Mouse (Mus musculus) ovary, postnatal 14 days (tissue): ENCODE measurements around the gene Vmn1r195.
"Not testable (repeated sequence)": the region's sequence is repeated elsewhere in the genome, so short reads cannot be mapped to it uniquely, and the experiment has no call there.

Source experiments
- DNase-seq: peaks from one replicate; pipeline ENCODE4 v3.0.0; 2022; ENCODE audit warnings: low spot score

The Vmn1r195 gene

GRCm38 (mm10) chr13:22270222-22270621 lies at the start of gene Vmn1r195:
Vmn1r195 (plus strand) TSS chr13:22270522.
- DNase-seq = not testable (repeated sequence)

- not testable (repeated sequence) for DNase-seq
These were observed 47.3 kb upstream of the Vmn1r195 start, which contains the start of gene Vmn1r193 for GRCm38 (mm10) chr13:22223060-22223459. Vmn1r193 (minus strand) TSS chr13:22223160.

DNA sequence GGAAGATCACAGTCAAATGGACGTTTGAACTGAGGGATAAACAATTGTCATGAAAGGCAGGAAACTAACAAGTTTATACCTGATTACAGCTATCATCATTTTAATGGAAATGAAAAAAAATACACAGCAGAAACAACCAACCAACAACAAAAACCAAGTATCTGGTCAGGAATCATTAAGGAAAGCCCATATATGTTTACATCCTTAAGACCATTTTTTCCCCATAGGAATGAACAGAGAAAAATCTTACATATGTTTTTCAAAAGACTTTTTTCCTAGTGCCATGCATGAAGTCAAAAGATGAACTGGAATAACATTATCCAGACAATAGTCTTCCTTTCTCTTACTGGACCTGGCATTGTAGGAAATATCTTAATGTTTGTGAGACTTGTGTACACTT lies 26.4 kb upstream of the Vmn1r195 start, which contains the start of gene Vmn1r194:
TSS of gene Vmn1r194 (plus strand) at position 301 of the 400 bp plus-strand sequence.
- no peak for DNase-seq

DNA sequence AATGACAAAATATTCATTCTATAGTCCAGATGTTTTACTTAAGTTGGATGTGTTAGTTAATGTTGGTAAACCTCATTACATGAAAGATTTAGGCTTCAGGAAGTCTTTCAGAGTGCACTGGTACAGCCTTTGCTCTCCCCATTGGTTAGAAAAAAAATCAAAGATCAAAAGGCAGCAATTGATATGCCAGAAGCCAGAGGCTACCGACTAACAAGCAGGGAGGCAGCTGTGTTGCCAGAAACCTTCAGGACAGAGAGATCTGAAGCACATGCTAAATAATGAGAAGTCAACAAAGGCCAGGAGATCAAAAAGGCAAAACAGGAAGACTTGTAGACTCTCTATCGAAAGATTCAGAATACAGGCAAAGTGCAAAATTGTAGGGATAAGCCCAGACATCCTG lies 1.4 kb downstream of the Vmn1r195 start:
- no peak for DNase-seq

- DNase-seq = no peak
These were observed 14.3 kb downstream of the Vmn1r195 start for GRCm38 (mm10) chr13:22284578-22284977.

- no peak for DNase-seq
These were observed 19.3 kb downstream of the Vmn1r195 start, which contains the start of gene Vmn1r196 for GRCm38 (mm10) chr13:22289620-22290019. Vmn1r196 (plus strand) TSS chr13:22289920.

- DNase-seq = not testable (repeated sequence)
These were observed 37.8 kb downstream of the Vmn1r195 start for GRCm38 (mm10) chr13:22308075-22308474.

DNA sequence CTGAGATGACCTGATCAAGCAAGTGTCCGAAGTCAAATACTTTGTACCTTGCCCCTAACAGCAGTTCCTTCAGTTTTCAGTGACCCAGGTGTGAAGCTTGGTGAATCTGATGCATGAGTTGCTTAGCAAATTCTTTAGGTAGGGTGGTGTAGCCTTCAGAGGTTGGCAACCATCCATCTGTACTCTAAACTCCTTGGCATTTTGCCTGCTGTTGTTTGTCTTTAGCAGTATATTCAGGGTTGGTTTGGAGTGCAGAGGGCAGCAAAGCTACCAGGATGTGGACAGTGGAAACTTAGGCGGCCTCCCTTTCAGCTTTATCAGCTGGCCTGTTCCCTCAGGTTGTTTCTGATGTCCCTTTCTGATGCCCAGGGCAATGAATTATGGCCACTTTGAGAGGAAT lies 45.0 kb downstream of the Vmn1r195 start:
- no peak for DNase-seq

DNA sequence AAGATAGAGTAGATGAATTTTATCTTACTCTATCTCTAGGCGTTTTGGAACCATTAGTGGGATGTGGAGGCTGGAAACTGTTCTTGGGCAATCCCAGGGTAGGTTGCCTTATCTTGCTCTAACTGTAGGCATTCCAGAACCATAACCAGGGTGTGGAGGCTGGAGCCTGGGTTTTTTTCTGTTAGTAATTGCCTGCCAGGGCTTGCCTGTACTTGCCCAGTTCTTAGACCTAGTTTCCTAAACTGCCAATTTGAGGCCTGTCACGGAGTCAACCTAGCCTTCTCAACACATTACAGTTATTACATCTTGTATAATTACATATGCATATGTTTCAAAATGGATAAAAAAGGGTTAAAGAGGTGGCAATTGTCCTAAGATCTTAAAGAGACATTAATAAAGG lies 47.0 kb downstream of the Vmn1r195 start:
- DNase-seq = no peak

DNA sequence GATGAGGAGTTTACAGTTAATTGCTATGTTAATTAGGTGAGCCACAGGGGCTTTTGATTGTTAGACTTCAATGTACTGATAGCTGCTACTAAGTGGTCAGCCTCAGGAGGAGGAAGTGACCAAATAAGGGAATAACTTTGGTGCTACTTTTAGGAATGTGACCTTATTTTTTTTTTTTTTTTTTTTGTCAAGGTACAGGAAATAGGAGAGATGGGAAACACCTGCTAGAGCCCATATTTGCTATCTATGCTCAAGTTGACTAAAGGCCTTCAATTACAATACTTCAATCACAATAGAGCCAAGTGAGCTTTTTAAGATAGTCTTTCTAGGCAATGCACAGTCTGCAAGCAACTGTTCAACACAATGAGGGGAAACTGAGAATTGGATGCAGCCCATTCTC lies 49.8 kb downstream of the Vmn1r195 start:
- no peak for DNase-seq

DNA sequence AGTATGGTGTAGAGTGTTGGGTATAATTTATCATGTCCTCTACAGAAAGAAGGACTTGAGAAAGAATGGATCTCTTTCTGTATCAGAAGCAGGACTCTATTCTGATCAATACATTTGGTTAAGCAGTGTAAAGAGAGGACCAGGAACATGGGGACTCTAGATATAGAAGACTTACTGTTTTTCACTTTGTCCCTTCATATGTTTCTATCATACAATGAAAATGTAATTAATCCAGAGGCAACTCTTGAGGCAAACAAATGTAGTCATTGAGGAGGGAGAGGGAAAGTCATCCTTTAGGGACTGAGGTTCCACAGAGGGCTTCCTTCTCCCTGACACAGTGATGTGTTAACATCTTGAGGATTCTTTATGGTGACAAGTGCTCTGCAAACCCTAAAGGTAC lies 54.0 kb downstream of the Vmn1r195 start, which contains the start of gene Vmn1r197:
TSS of gene Vmn1r197 (plus strand) at position 301 of the 400 bp plus-strand sequence.
- DNase-seq = no peak
